Mouse (Mus musculus): ENCODE measurements around the gene Dusp3.

Gene Dusp3

GRCm38 (mm10) chr11:101986913-101987312 lies at the start of gene Dusp3:
TSS of gene Dusp3 (minus strand) at chr11:101987013.
- CTCF ChIA-PET: interaction anchor here (1.2 kb wide), 1 partner anchor 13 kb away, joined by 3 read pairs; no protein-coding TSS in a partner anchor

DNA sequence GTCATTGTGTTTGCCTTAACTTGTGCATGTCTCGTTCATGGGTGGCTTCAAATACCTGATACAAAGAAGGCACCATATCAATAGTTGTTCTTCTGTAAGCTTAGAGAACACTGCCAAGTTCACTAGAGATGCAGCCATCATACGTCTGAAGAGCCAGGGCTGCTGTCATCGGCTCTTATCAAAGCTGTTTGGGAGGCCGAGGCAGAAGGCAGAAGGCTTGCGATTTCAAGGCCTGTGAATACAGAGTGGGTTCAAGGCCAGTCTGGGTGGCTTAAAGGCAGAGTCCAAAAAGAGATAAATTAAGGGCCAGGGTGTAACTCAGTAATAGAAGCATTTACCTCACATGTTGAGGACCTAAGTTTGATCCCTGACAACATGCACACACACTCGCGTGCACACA lies 49.5 kb upstream of the Dusp3 start:
- CTCF ChIA-PET: no interaction called here

DNA sequence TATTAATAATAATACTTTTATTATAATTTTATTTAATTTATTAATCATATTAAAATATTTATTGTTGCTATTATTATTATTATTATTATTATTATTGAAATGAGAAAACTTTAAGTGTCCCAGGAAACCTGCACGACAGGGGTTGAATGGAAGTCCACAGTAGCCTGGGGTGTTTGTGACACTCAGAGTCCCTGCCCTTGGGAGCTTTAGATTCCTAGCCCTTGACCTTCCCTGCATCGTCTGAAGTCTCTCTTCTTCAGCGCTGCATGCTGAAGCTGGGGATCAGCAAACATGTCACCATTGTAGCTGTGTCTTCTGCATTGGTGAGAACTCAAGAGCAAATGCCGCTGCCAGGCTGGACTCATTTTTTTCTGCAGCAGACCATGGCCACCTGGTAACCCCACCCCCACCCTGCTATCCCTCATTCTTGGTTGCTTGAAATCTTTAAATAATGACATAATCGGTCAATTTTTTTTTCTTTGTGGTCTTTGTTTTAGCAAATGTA lies 48.7 kb upstream of the Dusp3 start:
- CTCF ChIA-PET: interaction anchor here (0.7 kb wide), 1 partner anchor 1330 kb away, joined by 3 read pairs; no protein-coding TSS in a partner anchor

GRCm38 (mm10) chr11:102034887-102035286 lies 48.1 kb upstream of the Dusp3 start:
- CTCF ChIA-PET: interaction anchor here (0.7 kb wide), 1 partner anchor 1331 kb away, joined by 3 read pairs; no protein-coding TSS in a partner anchor

GRCm38 (mm10) chr11:102033055-102033591 lies 46.3 kb upstream of the Dusp3 start:
- CTCF ChIA-PET: no interaction called here

DNA sequence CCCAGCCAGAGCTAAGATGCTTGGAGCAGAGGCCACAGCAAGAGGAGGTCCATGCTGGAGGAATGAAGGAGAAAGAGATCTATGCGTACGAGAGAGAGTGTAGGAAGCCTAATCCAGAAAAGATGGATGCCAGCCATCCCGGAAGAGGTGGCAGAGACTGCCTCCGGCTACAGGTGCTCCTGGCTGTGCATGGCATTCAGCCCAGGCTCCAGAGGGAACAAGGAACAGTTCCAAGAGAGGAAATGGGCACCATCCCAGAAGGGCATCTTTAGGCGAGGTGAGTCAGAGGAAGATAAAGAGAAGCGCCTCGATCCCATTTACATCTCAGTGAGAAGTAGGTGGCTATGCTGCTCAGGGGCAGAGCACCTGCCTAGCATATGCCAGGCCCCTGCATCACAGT lies 44.3 kb upstream of the Dusp3 start:
- CTCF ChIA-PET: no interaction called here

DNA sequence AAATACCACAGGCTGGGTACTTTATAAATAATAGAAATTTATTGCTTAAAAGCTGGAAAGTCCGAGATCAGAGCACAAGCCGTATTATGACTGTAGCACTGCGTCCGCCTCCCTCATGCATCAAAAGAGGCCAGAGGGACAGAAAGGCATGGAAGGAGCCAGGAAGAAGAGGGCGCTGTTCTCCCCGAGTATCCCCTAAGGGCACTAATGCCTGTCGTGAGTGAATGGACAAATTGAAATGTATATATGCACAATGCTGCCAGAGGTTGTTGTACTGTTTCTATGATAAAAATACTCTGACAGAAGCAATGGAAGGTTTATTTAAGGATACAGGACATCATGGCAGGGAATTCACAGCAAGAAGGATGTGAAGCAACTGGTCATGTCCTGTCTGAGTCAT lies 43.2 kb upstream of the Dusp3 start:
- CTCF ChIA-PET: no interaction called here

DNA sequence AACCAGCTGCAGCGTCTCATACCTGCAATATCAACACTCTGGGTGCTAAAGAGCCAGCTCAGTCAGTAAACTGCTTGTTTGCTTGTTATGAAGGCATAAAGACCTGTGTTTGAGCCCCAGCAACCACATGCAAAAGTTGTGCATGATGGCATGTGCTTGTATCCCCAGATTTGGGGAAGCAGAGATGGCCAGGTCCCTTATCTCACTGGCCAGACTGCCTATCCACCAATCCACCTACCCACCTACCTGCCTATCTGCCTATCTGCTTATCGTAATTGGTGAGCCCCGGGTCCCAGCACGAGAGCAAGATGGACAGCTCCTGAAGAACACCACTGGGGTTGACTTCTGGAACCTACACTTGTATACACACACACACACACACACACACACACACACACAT lies 42.5 kb upstream of the Dusp3 start:
- CTCF ChIA-PET: no interaction called here

DNA sequence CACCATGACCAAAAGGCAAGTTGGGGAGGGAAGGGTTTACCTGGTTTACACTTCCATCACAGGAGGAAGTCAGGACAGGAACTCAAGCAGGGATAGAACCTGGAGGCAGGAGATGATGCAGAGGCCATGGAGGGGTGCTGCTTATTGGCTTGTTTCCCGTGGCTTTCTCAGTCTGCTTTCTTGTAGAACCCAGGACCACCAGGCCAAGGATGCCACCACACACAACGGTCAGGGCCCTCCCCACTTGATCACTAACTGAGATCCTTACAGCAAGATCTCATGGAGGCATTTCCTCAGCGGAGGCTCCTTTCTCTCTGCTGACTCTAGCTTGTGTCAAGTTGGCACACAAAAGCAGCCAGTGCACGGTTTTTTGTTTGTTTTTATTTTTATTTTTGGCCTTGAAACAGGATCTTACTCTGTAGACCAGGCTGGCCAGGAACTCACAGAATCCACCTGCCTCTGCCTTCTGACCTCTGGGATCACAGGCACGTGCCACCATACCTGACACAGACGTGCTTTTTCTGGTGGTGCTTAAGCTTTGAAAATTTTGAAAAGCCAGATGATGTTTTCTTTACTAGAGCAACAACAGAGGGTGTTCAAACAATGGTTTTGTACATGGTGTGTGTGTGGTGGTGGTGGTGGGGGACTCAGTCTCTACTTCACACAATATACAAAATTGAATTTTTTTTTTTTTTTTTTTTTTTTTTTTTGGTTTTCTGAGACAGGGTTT lies 41.4 kb upstream of the Dusp3 start, which contains the start of gene Mpp3:
Gene Mpp3 (minus strand): TSS at position 375 of the 730 bp plus-strand sequence.
- CTCF ChIA-PET: no interaction called here

DNA sequence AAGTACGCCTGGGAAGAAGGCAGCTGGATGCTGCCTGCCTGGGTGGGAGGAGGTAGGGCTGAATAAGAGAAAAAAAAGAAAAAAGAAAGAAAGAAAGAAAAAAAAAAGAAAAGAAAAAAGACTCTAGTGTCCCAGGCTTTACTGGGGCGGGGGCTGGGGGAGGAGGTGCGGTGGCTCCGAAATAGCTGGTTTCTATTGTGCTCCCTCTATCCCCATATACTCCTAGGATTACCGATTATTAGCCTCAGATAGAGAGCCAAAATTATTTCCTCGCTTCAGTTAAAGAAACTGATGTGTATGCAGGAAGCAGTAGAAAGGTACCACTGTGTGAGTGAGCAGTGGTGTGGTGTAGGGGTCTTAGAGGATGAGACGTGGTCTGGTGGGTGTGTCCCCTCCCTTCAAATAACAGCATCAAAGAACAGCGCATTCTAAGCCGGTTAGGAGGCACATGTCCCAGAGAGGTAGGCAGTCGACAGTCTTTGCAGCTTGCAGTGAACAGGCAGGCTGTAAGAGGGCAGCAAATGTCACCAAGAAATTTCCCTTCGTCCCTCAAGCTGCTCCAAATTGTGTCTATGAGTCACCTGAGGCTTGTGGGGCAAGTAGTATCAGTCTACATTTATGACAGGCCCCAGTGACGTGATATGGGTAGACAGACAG lies 40.7 kb upstream of the Dusp3 start:
- CTCF ChIA-PET: no interaction called here

- CTCF ChIA-PET: no interaction called here
These were observed 40.0 kb upstream of the Dusp3 start for GRCm38 (mm10) chr11:102026694-102027360.

DNA sequence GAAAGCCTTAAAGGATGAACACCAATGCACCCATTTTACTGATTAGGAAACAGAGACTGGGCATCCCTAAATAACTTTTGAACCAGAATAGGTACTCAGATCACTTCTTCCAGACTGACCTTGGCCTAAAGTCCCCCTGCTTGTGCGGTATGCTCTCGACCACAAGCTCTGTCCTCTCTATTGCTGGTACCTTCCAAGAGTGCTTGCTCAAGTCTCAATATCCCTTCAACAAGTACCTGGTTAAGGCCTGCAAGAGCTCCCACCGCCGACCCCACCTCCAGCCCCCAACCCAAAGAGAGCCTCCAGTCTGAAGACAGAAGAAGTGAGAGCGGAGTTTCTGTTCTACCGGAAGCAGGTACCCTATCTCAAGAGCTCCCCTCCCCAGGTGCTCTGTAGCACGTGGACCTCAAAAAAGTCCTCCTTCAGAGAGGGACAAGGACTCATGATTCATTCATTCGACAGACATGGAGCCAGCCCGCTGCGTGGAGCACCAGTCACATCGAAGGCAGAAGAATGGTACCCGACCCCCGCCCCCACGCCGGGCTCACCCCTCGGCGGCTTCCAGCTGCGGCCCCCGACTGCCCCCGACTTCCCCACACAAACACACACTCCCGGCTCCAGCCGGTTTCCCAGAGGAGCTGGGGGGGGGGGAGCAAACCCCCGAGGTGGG lies 39.3 kb upstream of the Dusp3 start:
- CTCF ChIA-PET: no interaction called here

DNA sequence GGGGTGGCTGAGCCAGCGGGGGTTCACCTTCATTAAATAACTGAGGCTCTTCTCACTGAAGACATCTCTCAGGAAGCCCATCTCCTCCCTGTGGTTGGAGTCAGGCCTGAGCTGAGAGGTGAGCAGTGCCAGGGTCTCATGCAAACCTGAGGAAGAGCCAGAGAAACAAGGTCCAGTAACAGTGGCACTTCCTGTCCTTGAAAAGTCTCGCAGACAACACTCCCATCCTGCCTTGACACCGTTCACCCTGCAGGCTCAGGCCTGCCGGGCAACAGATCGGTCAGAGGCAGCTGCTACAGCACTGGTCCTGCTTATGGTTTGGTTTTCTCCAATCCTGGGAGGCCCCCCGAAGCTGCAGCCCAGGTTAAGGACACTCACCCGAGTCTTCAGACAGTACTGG lies 38.5 kb upstream of the Dusp3 start:
- CTCF ChIA-PET: no interaction called here

DNA sequence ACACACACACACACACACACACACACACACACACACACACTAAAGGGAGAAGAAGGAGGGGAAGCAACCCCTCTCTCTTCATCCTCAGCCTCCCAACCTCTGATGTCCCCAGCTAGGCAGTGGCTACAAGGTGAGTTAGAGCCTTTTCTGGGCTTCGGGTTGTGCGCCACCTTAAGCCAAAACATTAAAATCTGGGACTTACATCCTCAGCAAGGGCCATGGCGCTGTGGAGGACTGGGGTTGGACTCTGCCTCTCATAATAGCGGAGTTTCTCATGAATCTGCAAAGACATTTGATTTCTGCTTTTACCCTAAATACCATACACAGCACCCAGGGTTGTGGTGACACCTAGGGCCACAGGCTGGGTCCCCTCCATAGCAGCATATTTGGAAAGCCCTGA lies 38.1 kb upstream of the Dusp3 start:
- CTCF ChIA-PET: no interaction called here

DNA sequence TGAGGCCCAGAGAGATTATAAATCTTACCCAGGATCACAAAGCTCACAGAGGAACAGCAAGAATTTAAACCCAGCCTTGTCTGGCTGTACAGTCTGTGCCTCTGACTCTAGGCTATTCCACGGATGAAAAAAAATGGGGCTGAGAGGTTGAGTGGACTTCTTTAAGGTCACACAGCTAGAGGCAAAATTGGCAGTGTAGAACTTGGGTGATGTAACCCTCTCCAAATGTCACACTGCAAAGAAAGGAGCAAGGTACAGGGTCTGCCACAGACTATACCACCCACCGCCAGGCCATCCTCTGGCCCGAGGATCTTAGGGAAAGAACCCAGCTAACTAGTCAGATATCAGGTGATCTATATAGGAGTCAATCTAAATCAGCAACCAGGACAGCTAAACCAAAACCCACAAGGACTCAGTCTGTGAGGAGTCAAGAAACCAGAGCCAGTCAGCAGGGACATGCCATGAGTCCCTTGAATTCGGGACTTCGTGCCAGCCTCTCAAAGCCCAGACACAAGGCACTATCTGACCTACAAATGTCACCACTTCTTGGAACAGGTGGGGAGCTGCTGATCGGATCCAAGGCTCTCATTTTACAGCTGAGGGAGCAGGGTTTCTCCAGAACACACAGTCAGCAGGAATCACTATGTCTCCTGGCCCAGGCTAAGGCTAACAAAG lies 37.4 kb upstream of the Dusp3 start:
- CTCF ChIA-PET: no interaction called here

DNA sequence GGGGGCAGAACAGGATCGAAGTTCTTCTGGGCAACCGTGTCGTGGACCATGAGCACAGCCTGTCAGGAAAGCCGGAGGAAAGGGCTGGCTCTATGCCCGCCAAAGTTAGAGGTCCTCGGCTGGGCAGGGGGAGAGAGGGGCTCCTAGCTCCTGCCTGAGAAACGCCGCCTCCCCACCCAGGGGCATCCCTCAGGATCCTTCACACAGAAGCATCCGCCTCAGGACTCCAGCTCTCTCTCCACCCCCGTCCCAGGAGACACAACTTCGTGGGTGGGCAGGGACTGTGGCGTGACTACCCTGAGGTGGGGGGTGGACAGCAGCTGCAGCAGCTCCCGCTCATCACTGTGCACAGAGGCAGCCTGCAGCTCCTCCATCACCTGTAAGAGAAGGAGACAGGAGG lies 36.6 kb upstream of the Dusp3 start:
- CTCF ChIA-PET: no interaction called here

DNA sequence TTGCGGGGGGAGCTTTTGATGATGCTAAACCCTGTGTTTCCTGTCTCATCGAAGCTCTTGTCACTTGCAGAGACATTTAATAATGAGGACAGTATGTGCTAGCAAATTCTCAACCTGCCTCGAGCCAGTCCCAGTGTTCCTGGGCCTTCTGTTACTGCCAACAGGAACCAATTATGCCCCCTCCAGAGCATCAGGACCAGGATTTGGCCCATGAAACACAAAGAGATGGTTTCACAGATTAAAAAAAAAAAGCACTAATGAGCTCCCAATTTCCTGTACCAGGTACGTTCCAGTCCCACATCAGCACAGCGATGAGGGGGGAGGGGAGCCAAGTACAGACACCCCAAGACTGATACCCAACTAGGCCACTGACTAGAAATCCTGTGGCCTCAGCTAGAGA lies 34.4 kb upstream of the Dusp3 start:
- CTCF ChIA-PET: no interaction called here

- CTCF ChIA-PET: no interaction called here
These were observed 32.9 kb upstream of the Dusp3 start for GRCm38 (mm10) chr11:102019736-102020135.

GRCm38 (mm10) chr11:102016136-102016535 lies 29.3 kb upstream of the Dusp3 start:
- CTCF ChIA-PET: no interaction called here

DNA sequence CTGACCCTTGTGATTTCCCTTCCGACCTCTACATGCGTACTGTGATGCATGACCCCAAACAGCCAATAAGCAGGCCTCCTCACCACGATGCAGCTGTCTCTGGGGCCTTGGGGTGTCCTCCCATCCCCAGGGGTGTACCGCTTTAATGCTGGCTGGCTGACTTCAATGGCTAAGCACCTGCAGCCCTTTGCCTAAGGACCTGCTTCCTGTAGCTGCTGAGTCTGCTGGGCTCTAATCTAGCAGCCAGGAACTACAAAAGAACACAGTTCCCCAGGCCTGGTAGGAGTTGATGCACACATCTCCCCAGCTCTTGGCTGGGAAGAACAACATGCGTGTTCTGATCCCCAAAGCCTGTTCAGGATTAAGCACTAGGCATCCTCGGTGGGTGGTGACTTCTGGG lies 28.7 kb upstream of the Dusp3 start:
- CTCF ChIA-PET: no interaction called here

- CTCF ChIA-PET: no interaction called here
These were observed 26.4 kb upstream of the Dusp3 start for GRCm38 (mm10) chr11:102013201-102013600.
